Mouse (Mus musculus) 3134 (cell line): Measurements from ENCODE around the gene Garem2.

Experiments
- DNase-seq: peaks from one replicate; pipeline ENCODE4 v3.0.0-alpha.2; 2011; ENCODE audit warnings: low spot score; ENCODE audit not compliant: insufficient read length; ENCODE audit errors: extremely low read depth

The Garem2 gene

DNA sequence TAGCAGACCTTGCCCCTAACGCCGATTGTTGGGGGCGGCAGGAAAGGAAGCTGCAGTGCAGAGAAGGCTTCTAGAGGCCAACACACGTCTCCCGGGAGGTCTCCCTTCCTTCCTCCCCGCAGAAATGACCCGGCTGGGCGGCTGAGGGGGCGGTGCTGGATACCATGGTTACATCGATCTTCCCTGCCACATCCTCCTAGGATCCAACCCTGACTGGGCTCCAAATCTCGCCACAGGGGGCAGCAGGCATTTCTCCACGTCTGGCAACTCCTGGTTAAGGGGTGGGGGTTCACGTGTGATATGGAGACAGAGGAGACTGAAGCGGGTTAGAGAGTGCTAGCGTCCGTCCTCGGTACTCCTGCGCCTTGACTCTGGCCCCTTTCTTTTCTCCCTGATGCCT lies 6.2 kb downstream of the Garem2 start:
- no peak for DNase-seq

- DNase-seq: no peak
Observed at GRCm38 (mm10) chr5:30111771-30112170, 6.8 kb downstream of the Garem2 start.

- no peak for DNase-seq
Observed at GRCm38 (mm10) chr5:30112533-30113068, 7.6 kb downstream of the Garem2 start.

DNA sequence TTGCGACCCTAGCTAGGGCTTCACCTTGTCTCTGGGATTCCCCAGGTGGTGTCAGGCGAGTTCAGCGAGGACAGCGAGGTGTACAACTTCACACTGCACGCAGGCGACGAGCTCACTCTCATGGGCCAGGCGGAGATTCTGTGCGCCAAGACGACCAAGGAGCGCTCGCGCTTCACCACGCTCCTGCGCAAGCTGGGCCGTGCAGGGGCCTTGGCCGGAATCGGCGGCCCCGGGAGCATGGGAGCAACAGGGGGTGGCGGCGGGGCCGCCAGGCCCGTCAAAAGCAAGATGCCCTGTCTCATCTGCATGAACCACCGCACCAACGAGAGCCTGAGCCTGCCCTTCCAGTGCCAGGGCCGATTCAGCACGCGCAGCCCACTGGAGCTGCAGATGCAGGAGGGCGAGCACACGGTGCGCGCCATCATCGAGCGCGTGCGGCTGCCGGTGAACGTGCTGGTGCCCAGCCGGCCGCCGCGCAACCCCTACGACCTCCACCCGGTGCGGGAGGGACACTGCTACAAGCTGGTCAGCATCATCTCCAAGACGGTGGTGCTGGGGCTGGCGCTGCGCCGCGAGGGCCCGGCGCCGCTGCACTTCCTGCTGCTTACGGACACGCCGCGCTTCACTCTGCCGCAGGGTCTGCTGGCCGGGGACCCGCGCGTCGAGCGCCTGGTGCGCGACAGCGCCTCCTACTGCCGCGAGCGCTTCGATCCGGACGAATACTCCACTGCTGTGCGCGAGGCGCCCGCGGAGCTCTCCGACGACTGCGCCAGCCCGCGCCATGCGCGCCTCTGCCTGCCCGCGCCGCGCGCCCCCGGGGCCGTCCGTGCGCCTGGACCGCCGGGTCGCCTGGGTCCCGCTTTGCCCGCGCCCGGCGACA lies 9.2 kb downstream of the Garem2 start:
- no peak for DNase-seq

- no peak for DNase-seq
Observed at GRCm38 (mm10) chr5:30114761-30115140, 9.8 kb downstream of the Garem2 start.

- no peak for DNase-seq
Observed at GRCm38 (mm10) chr5:30115718-30116117, 10.8 kb downstream of the Garem2 start.

DNA sequence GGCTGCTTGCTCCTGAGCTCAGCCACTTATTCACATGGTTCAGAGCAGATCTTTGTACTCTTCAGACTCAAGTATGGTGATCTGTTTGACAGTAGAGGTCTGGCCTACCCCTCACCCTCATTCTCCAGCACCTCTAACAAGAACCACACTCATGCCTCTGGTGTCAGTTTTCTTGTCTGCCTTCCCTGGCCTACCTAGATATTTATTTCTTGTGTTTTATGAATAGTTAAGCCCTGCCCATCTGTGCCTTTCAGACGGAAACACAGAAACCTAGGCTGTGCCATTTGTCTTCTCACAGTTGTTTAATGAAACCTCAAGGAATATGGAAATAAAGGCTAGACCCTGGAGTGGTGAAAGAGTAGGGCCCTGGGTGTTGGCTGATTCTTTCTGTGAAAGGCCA lies 13.1 kb downstream of the Garem2 start:
- DNase-seq: no peak

GRCm38 (mm10) chr5:30119163-30119562 lies 14.2 kb downstream of the Garem2 start:
- DNase-seq: no peak

DNA sequence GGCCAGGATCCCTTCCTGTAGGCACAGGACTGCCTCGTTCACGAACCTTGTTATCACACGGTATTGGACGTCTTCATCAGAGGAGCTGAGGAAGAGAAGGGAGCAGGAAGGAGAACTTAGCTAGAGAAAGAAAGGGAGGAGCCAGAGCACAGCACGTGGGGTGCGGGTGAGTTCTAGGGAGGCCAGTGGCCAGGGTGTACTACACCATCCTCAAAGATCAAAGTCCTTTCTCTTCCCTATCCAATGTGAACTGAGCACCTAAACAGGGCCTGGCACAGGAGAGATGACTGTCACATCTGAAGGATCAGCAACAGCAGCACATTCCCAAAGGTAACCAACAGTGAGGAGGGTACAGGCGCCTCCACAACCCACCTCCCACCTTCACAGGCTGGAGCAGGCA lies 15.1 kb downstream of the Garem2 start:
- DNase-seq: no peak

DNA sequence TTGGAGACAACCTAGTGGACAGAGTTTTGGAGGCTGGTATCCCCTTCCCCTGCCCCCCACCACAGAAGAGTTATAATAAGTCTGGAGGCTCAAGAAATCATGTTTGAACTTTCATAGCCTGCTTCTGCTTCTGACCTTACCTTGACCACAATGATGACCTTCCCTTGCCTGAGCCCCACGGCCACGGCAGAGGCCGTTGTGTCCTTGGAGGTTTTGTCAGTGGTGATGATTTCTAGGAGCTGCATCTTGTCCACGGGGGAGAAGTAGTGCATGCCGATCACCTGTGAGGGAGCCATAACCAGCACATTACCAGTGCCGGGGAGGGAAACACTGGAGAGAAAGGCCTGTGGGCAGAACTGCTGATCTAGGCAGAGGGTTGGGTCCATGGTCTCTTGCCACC lies 17.5 kb downstream of the Garem2 start:
- DNase-seq: no peak

DNA sequence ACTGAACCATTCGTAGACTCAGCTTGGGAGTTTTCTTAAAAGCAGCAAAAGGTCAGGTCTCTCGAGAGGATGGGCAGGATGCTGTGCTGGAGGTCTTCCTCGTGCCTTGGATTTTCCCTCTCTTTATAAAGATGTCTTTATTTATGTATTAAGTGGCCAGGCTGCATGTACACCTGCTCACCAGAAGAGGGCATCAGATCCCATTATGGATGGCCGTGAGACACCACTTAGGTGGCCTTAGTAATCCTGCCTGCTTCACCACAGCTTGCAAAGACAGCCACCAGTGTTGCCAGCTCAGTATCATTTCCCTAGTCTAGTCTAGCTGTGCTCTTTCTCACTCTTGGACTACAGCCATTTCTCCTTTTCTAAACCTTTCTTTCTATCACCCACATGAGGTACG lies 20.6 kb downstream of the Garem2 start:
- no peak for DNase-seq

GRCm38 (mm10) chr5:30126756-30127155 lies 21.8 kb downstream of the Garem2 start:
- peak; percentile 75 for DNase-seq

DNA sequence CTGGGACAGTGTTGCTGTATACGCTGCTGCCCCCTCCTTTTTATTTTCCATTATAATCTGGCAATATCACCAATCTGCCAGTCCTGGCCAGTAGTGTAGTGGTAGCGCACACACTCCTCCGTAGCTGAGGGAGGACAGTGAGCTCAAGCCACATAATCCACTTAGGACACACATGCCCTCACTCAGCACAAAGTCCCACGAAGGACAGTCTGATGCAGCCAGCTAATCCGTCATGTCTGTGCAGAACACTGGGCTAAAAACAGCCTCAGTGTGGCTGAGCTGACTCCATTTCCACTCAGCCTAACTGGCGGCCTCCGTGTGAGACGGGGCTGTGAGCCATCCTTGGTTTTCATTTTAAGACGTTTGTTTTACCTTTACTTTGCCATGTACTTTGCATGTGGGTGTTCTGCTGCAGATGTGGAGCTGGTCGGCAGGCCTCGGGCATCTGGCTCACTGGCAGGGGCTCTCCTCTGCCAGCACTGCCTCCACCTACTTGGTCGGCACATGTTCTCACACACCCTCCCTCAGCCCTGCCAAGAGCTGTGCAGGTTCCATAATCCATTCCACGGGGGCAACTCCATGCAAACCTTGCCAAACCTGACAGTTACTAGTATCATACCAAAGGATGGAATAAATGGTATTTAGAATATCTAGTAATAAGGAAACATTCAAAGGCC lies 23.1 kb downstream of the Garem2 start:
- DNase-seq: no peak

DNA sequence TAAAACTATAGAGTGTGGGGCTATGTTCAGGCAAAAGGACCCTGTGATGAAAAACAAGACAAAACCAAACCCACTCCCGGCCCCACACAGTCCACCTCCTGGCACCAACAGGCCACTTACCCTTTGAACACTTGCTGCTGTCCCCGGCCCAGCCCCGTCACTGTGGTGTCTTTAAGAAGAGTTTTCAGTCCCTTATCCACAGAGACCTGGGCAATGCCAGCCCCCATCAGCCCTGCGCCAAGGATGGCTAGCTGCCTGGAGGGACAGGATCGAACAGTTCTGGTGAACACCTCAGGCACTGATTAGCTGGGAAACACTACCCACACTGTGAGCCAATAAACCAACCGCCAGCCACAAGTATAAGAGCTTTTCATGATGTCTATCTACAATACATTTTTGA lies 23.7 kb downstream of the Garem2 start:
- DNase-seq: no peak

DNA sequence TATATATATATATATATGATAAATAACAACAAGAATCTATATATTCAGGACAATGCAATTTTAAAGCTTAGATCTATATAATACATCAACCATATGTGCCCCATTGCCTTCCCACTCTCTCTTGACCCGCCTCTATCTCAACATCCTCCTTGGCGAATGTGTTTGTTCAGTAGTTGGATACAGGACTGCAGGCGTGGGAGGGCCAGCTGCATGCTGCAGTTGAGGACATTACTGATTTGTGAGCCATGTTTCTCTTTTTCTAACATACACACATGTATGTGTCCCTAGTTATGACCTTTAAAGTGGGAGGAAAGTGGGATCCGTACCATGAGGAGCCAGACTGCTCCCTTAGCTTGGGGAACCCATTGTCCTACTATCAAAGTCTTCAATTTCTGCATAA lies 26.3 kb downstream of the Garem2 start:
- no peak for DNase-seq

DNA sequence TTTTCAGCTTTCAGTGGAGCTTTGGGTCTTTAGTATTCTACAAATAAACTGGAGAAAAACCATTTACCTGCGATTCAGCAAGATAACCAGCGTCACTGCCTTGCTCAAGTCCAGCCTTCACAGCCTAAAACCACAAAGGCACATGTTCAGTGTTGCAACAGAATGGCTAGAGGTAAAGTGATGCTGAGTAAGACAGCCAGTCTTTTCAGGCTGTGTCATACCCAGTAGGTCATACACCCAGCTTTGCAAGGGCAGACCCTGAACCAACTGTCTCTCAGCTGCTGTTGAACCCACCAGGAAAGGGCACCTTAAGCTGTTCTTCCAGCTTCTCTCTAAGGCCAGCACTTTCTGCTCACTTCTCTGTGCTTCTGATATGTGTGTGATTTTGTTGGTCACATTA lies 27.2 kb downstream of the Garem2 start:
- no peak for DNase-seq

GRCm38 (mm10) chr5:30135711-30136231 lies 30.8 kb downstream of the Garem2 start:
- DNase-seq: no peak

DNA sequence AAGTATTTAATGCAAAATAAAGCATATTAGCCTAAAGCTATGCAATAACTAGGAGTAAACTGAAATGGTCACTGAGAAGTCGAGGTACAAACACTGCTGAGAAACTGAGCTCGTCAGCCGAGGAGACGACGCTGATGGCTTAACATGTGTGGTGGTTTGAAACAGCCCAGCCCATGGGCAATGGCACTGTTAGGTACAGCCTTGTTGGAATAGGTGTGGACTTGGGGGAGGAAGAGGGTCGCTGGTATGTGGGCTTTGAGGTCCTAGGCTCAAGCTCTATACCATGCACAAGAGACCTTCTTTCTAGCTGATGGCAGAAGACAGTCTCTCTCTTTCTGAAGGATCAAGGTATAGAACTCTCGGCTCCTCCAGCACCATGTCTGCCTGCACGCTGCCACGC lies 32.3 kb downstream of the Garem2 start:
- no peak for DNase-seq

DNA sequence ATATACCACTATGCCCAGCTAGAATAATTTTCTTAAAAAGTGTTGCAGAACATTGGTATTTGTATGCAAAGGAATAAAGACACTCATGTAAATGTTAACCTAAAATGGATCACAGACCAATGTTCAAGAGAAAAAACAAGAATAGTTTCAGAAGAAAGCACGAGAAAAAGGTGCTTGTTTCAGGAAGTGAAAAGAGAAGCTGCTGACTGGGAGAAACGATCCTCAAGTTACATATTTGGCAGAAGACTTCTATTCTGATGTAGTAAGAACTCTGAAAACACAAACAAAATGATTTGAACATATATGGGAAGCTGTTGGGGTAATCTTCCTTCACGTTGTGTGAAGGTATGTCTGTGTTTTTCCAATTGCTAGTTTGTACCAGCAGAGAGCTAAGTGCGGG lies 33.2 kb downstream of the Garem2 start:
- no peak for DNase-seq

- DNase-seq: no peak
Observed at GRCm38 (mm10) chr5:30146526-30146925, 41.6 kb downstream of the Garem2 start.

DNA sequence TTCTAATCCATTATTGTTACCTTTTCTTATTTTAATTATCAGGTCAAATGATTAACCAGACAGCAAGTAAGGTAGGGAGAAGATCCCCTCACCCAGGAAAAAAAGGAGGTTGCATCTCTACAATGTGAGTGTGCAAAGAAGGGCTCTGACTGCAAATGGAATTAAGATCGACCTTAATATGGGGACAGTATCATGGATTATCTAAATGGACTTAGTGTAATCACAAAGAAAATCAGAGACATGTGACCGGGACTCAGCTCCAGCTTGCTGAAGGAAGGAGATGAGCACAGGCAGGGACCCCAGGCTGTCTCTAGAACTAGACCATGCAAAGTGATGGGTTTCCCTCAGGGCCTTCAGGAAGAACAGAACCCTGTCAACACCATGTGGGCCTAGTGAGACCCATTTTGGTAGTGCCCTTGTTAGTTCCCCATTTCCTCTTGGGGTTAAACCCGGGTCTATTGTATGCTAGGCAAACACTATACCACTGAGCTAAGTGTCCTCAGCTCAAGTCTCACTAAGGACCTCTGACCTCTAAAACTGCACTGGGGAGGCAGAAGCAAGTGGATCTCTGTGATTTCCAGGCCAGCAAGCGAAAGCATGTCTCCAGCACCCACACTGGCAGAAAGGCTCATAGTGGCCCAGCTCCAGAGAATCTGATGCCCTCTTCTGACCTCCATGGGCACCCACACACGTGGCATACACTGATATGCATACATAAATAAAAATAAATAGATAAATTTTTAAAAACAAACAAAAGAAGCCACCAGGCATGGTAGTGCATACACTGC lies 43.4 kb downstream of the Garem2 start:
- no peak for DNase-seq
